ENCODE assay signal across 20 mouse cellular contexts in genomic region chr1:70283388-70283787, GRCm38 (mm10).
A peak's percentile ranks its signal among the peaks of the same experiment; 100 is the strongest.
DNase-seq lines count a peak whose midpoint lies in the region; ATAC-seq and TF ChIP-seq lines count a peak whose summit lies in the region.
"Had no signal": no experiment of that assay in that cellular context is flagged by ENCODE, and none has a peak within 500 bp of the region (broad histone marks: within the 10 kb centered on the region; RNA-seq: fewer than 3 reads in every experiment).

No protein-coding gene starts in this region.

- no peak for TF ChIP-seq CTCF in cerebellum, adult 2 months (IDR thresholded peaks at IDR 0.05; ENCODE audit: borderline replicate concordance, insufficient read depth, low read depth, low read length)

- H3K27ac ChIP-seq in cerebellum, adult 2 months (ENCODE audit: insufficient read depth, low read length) = no peak overlapping the region
- H3K27ac ChIP-seq: embryonic facial prominence, embryonic 10.5 days; embryonic facial prominence, embryonic 12.5 days; forebrain, embryonic 13.5 days; forebrain, embryonic 15.5 days had no signal

- no peaks in the 10 kb centered on the region for H3K27me3 ChIP-seq in cerebellum, adult 2 months (ENCODE audit: control insufficient read depth, insufficient read depth, low read length)
- H3K27me3 ChIP-seq: embryonic facial prominence, embryonic 12.5 days; forebrain, embryonic 13.5 days; forebrain, embryonic 15.5 days had no signal

- peak; percentile 42; the same call in 1 of the 2 replicates for ATAC-seq in common myeloid progenitor, adult 5-6 weeks (replicated peaks; ENCODE audit: low read depth, poor library complexity, severe bottlenecking)
- peak; percentile 45 to 85; a peak in 3 of 4 replicates for ATAC-seq in hematopoietic stem cell, adult 5-6 weeks (replicated peaks in 1 of 2; ENCODE audit: insufficient read depth in 1 of 2, low FRiP score in 2 of 2, low TSS enrichment in 1 of 2, low read depth in 1 of 2, poor library complexity in 2 of 2, severe bottlenecking in 2 of 2)
- ATAC-seq: activated CD4-positive, CD25-positive, alpha-beta regulatory T cell, adult 4 months; forebrain, embryonic 13.5 days; forebrain, embryonic 15.5 days; forebrain, postnatal 0 days; Patski had no signal

- no peak for DNase-seq in cerebellum, adult 2 months
- DNase-seq in urinary bladder, adult 2 months (ENCODE audit: low spot score) = no peak
- DNase-seq in thymus, postnatal 25 days = no peak
- DNase-seq: adrenal gland, adult 8-10 months; adrenal gland, postnatal 14 days; adrenal gland, postnatal 36 days; cerebellum, adult 11-12 months; cerebellum, adult 8-10 months; cerebellum, adult 9-11 months; cerebellum, postnatal 14 days; cerebellum, postnatal 36 days; forebrain, postnatal 0 days had no signal

- 95% methylated on average over 1 of the region's 1 CpGs for WGBS in cerebellum, adult 2 months

- H3K4me3 ChIP-seq in cerebellum, adult 2 months (replicated peaks; ENCODE audit: insufficient read depth, low read depth, low read length) = no peak overlapping the region
- H3K4me3 ChIP-seq: embryonic facial prominence, embryonic 10.5 days; embryonic facial prominence, embryonic 12.5 days; forebrain, embryonic 13.5 days; forebrain, embryonic 15.5 days had no signal

- no peaks in the 10 kb centered on the region for H3K4me1 ChIP-seq in cerebellum, adult 2 months (ENCODE audit: control insufficient read depth, insufficient read depth, low read length)
- H3K4me1 ChIP-seq: embryonic facial prominence, embryonic 10.5 days; embryonic facial prominence, embryonic 12.5 days; forebrain, embryonic 13.5 days; forebrain, embryonic 15.5 days had no signal

- no peak for TF ChIP-seq POLR2A in cerebellum, adult 2 months (IDR thresholded peaks at IDR 0.05; ENCODE audit: borderline replicate concordance, insufficient read depth, low read length)
